ENCODE assay signal across 26 mouse cellular contexts in the genomic region with DNA sequence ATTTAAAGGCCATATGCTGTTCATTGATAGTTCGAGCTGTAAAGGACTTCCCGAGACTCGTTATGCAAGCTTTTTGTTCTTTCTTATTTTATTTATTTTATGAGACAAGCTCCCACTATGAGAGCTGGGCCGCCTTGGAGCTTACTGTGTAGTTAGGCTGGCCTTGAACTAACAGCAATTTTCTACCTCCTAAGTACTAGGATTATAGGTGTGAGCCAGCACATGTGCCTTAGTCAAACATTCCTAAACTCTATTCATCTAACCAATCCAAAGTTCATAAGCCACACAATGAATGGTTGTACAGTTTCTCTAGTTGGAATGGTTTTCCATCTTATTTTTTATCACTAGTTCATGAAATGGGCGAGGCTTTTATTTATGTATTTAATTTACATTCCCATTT.
"Had no signal": no experiment of that assay in that cellular context is flagged by ENCODE, and none has a peak within 500 bp of the region (broad histone marks: within the 10 kb centered on the region; RNA-seq: fewer than 3 reads in every experiment).

No protein-coding gene starts in this region.

- H3K27ac ChIP-seq: gastrocnemius, adult 2 months; heart, adult 2 months; heart, embryonic 13.5 days; heart, embryonic 15.5 days; hindbrain, embryonic 10.5 days; hindbrain, embryonic 12.5 days; hindbrain, embryonic 14.5 days; kidney, embryonic 15.5 days; kidney, postnatal 0 days; limb, embryonic 13.5 days; limb, embryonic 15.5 days had no signal

- ATAC-seq: forebrain, embryonic 16.5 days; hindbrain, embryonic 16.5 days had no signal

- H3K36me3 ChIP-seq: heart, embryonic 13.5 days; heart, embryonic 15.5 days; hindbrain, embryonic 10.5 days; hindbrain, embryonic 12.5 days; kidney, embryonic 15.5 days; limb, embryonic 13.5 days; limb, embryonic 15.5 days had no signal

- H3K4me1 ChIP-seq: hindbrain, embryonic 12.5 days had no signal

- H3K4me2 ChIP-seq: heart, embryonic 11.5 days; heart, embryonic 13.5 days; heart, embryonic 15.5 days; hindbrain, embryonic 12.5 days; hindbrain, embryonic 14.5 days; kidney, embryonic 15.5 days; limb, embryonic 13.5 days; limb, embryonic 15.5 days had no signal

- DNase-seq: gastrocnemius, adult 2 months; gastrocnemius, postnatal 10 days; gastrocnemius, postnatal 25 days; heart, adult 2 months; heart, postnatal 14 days; heart, postnatal 4 days; kidney, adult 11 months; kidney, adult 2 months; kidney, adult 9 months; kidney, postnatal 14 days; kidney, postnatal 36 days; layer of hippocampus, adult 9-11 months; layer of hippocampus, postnatal 36 days; left cerebral cortex, postnatal 4 days had no signal

- H3K9ac ChIP-seq: heart, embryonic 13.5 days; heart, embryonic 15.5 days; hindbrain, embryonic 12.5 days; hindbrain, embryonic 14.5 days; kidney, embryonic 15.5 days; limb, embryonic 13.5 days; limb, embryonic 15.5 days had no signal

- H3K9me3 ChIP-seq: heart, embryonic 13.5 days; heart, embryonic 15.5 days; hindbrain, embryonic 10.5 days; hindbrain, embryonic 12.5 days; kidney, embryonic 15.5 days; limb, embryonic 13.5 days; limb, embryonic 15.5 days had no signal

- H3K4me3 ChIP-seq: gastrocnemius, adult 2 months; heart, adult 2 months; heart, embryonic 13.5 days; heart, embryonic 15.5 days; hindbrain, embryonic 10.5 days; hindbrain, embryonic 12.5 days; kidney, embryonic 15.5 days; limb, embryonic 13.5 days; limb, embryonic 15.5 days had no signal

- H3K27me3 ChIP-seq: heart, embryonic 13.5 days; heart, embryonic 15.5 days; hindbrain, embryonic 12.5 days; limb, embryonic 13.5 days; limb, embryonic 15.5 days had no signal
